Mouse (Mus musculus) myocyte (in vitro differentiated cells): ENCODE results near the gene Cybrd1. TPM values are rescaled to one million over a fixed set of nuclear protein-coding genes. Genes with fewer than 3 reads are reported as not detected.

Source experiments
- H3K27me3 ChIP-seq: one replicate; pipeline ENCODE4 v1.6.1; 2011; ENCODE audit not compliant: control insufficient read depth, insufficient read depth, insufficient read length
- H3K36me3 ChIP-seq: one replicate; pipeline ENCODE4 v1.6.1; 2011; ENCODE audit not compliant: control insufficient read depth, insufficient read depth
- H3K4me2 ChIP-seq: one replicate; pipeline ENCODE4 v1.6.1; 2011; ENCODE audit warnings: low read depth, control low read depth
- H3K4me3 ChIP-seq: one replicate; pipeline ENCODE4 v1.5.1; 2011; ENCODE audit warnings: mild to moderate bottlenecking, control low read depth, moderate library complexity
- H3K79me2 ChIP-seq: one replicate; pipeline ENCODE4 v1.6.1; 2011; ENCODE audit not compliant: control insufficient read depth, insufficient read depth
- H3ac ChIP-seq: one replicate; pipeline ENCODE4 v1.6.1; 2011; ENCODE audit not compliant: control insufficient read depth, insufficient read length
- CEBPB ChIP-seq: IDR thresholded peaks from 2 replicates; pipeline ENCODE4 v1.6.1; 2011; ENCODE audit warnings: mild to moderate bottlenecking, moderate library complexity; ENCODE audit not compliant: poor library complexity, insufficient read depth, severe bottlenecking
- E2F4 ChIP-seq: IDR thresholded peaks from one replicate; pipeline ENCODE4 v1.6.1; 2011; ENCODE audit warnings: mild to moderate bottlenecking, control low read depth, moderate library complexity; ENCODE audit not compliant: insufficient read depth
- MAX ChIP-seq: IDR thresholded peaks from one replicate; pipeline ENCODE4 v1.6.1; 2011; ENCODE audit warnings: low read depth, mild to moderate bottlenecking, control low read depth
- MYOD1 ChIP-seq, 3 experiments: IDR thresholded peaks; one replicate each; pipeline ENCODE4 v1.6.1; 2011; ENCODE audit warnings: control low read depth in 2 of 3, low read depth in 2 of 3, mild to moderate bottlenecking in 2 of 3, moderate library complexity in 1 of 3; ENCODE audit not compliant: insufficient read length in 2 of 3, control insufficient read depth in 1 of 3
- MYOG ChIP-seq, 3 experiments: IDR thresholded peaks; one replicate each; pipeline ENCODE4 v1.6.1; 2011; ENCODE audit warnings: control low read depth in 2 of 3, low read depth in 2 of 3, mild to moderate bottlenecking in 2 of 3; ENCODE audit not compliant: insufficient read length in 2 of 3, control insufficient read depth in 1 of 3, insufficient read depth in 1 of 3
- POLR2A ChIP-seq: IDR thresholded peaks from one replicate; pipeline ENCODE4 v1.6.1; 2011; ENCODE audit warnings: low read depth, mild to moderate bottlenecking, control low read depth, moderate library complexity; ENCODE audit not compliant: insufficient read length
- POLR2AphosphoS2 ChIP-seq: IDR thresholded peaks from one replicate; pipeline ENCODE4 v1.6.1; 2011; ENCODE audit warnings: low read depth, control low read depth; ENCODE audit not compliant: insufficient read length
- REST ChIP-seq: IDR thresholded peaks from one replicate; pipeline ENCODE4 v1.6.1; 2011; ENCODE audit warnings: mild to moderate bottlenecking, control low read depth, moderate library complexity; ENCODE audit not compliant: insufficient read depth, insufficient read length
- SRF ChIP-seq: IDR thresholded peaks from one replicate; pipeline ENCODE4 v1.6.1; 2011; ENCODE audit warnings: low read depth; ENCODE audit not compliant: control insufficient read depth, insufficient read length
- TCF12 ChIP-seq: IDR thresholded peaks from one replicate; pipeline ENCODE4 v1.6.1; 2011; ENCODE audit warnings: mild to moderate bottlenecking, control low read depth; ENCODE audit not compliant: poor library complexity, insufficient read depth, severe bottlenecking
- TCF3 ChIP-seq: IDR thresholded peaks from one replicate; pipeline ENCODE4 v1.6.1; 2011; ENCODE audit warnings: low read depth, control low read depth; ENCODE audit not compliant: insufficient read length
- USF1 ChIP-seq: IDR thresholded peaks from one replicate; pipeline ENCODE4 v1.6.1; 2011; ENCODE audit warnings: low read depth, mild to moderate bottlenecking, control low read depth, moderate library complexity
- polyA plus RNA-seq: library from polyadenylated mRNA; unstranded; fragments of >200 nt; fragmentation: generic; extraction: Trizol; gene quantifications from one replicate; pipeline ENCODE4 v1.2.1, GENCODE M21; 2012; ENCODE audit warnings: missing spikeins

The Cybrd1 gene
- polyA plus RNA-seq, 1 experiment = 0.02 TPM

DNA sequence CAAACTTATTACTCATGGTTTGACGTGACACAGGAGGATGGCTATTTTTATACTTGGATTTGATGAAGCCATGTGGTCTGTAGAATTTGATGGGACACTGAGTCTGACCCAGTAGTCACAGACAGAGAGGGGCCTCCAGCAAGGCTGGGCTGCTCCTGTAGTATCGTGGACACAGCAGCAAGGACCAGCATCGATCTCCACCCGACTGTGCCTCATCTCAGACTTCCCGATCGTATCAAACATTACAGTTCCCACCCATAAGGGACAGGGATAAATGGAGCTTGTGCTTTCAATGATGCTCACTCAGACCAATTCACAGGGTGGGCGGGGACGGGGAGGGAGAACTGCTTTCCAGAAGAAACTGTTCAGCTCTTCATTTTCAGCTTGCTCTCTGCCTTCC, 40.2 kb downstream of the Cybrd1 start:
- H3K4me3 ChIP-seq = no peak overlapping the region
- no peak overlapping the region for H3K4me2 ChIP-seq
- H3K27me3 ChIP-seq = no peaks in the 10 kb centered on the region
- H3ac ChIP-seq = no peak overlapping the region
- TF ChIP-seq MYOG (IDR thresholded peaks at IDR 0.05; ENCODE audit: control insufficient read depth in 1 of 3, insufficient read depth in 1 of 3, insufficient read length in 2 of 3, low read depth in 2 of 3) = no peak
- H3K79me2 ChIP-seq = no peaks in the 10 kb centered on the region
- no peaks in the 10 kb centered on the region for H3K36me3 ChIP-seq

DNA sequence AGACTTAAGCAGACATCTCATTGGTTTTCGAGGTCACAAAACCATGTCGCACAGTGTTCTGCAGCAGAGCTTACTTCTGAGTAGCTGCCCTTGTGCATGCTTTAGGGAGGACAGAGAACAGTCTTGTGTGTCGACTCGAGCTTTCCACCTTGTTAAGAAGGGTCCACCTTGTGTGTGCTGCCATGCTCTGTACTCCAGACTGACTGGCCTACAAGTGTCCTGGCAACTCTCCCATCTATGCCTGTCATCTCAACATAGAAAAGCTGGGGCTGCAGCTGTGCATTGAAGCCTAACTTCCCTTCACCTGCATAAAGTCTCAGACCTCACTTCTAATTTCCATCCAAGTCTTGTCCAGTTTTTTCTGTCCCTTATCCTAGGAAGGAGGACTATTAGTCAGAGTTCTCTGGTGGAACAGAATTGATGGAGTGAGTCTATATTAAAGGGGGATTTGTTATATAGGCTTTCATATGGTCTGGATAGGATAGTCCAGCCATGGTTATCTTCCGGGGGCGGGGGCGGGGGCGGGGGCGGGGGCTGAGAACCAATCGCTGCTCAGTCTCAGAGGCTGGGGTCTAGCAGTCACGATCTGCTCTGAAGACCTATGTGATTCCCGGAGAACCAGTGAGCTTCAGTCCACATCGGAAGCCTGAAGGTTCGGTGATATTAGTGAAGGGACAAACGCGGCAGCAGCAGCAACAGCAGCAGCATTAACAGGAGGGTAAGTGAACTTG, 42.0 kb downstream of the Cybrd1 start:
- Histone ChIP-seq H3K36me3 (no peaks in the 10 kb centered on the region), H3ac (no peak overlapping the region), H3K79me2 (no peaks in the 10 kb centered on the region), H3K4me3 (no peak overlapping the region), H3K27me3 (no peaks in the 10 kb centered on the region), H3K4me2 (no peak overlapping the region)
- no peak for TF ChIP-seq CEBPB
- no peak for TF ChIP-seq POLR2AphosphoS2
- no peak for TF ChIP-seq TCF12
- TF ChIP-seq TCF3 = no peak
- no peak for TF ChIP-seq MYOD1 (IDR thresholded peaks at IDR 0.05; ENCODE audit: control insufficient read depth in 1 of 3, insufficient read length in 2 of 3, low read depth in 2 of 3)

DNA sequence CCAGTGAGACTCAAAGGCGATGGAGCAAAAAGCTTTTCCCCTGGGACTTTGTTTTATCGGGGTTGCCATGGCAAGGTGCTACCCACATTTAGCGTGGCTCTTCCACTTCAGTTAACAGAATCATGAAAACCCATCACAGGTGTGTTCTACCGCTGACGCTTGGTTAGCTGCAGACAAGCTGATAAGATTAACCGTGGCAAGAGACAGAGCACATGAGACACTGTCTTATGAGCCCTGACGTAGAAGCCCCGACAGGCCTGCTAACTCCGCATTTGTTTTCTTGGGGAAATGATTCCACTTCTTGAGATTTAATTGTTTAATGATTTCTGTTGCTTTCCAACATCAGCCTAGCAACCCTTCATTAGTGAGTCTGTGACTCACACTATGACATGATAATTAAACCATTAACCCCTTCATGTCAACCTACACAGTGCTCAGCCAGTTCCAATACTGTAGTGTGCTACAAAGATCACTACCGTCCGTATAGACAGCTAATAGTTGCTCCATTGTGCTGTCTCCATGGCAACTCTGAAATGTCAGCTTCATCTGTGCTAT, 42.7 kb downstream of the Cybrd1 start:
- Histone ChIP-seq H3ac (no peak overlapping the region), H3K4me2 (no peak overlapping the region), H3K36me3 (no peaks in the 10 kb centered on the region), H3K27me3 (no peaks in the 10 kb centered on the region), H3K4me3 (no peak overlapping the region), H3K79me2 (no peaks in the 10 kb centered on the region)
- no peak for TF ChIP-seq REST
- no peak for TF ChIP-seq SRF
- TF ChIP-seq MAX = no peak
- TF ChIP-seq MYOD1 (IDR thresholded peaks at IDR 0.05; ENCODE audit: control insufficient read depth in 1 of 3, insufficient read length in 2 of 3, low read depth in 2 of 3) = no peak
- TF ChIP-seq MYOG (IDR thresholded peaks at IDR 0.05; ENCODE audit: control insufficient read depth in 1 of 3, insufficient read depth in 1 of 3, insufficient read length in 2 of 3, low read depth in 2 of 3) = no peak

DNA sequence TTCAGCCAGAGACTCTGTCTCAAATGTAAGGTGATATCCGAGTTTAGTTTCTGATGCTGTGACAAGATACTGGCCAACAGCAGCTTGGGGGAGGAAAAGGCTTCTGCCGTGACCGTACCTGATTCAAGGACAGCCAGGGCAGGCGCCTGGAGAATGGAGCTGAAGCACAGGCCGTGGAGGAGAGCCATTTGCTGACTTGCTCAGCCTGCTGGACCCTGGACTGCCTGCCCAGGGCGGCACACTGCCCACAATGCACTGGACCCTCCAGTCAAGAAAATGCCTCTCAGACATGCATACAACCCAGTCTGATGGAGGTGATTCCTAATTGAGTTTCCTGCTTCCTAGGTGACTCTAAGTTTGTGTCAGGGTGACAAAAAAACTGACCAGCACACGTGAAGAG, 43.8 kb downstream of the Cybrd1 start:
- H3K36me3 ChIP-seq = no peaks in the 10 kb centered on the region

DNA sequence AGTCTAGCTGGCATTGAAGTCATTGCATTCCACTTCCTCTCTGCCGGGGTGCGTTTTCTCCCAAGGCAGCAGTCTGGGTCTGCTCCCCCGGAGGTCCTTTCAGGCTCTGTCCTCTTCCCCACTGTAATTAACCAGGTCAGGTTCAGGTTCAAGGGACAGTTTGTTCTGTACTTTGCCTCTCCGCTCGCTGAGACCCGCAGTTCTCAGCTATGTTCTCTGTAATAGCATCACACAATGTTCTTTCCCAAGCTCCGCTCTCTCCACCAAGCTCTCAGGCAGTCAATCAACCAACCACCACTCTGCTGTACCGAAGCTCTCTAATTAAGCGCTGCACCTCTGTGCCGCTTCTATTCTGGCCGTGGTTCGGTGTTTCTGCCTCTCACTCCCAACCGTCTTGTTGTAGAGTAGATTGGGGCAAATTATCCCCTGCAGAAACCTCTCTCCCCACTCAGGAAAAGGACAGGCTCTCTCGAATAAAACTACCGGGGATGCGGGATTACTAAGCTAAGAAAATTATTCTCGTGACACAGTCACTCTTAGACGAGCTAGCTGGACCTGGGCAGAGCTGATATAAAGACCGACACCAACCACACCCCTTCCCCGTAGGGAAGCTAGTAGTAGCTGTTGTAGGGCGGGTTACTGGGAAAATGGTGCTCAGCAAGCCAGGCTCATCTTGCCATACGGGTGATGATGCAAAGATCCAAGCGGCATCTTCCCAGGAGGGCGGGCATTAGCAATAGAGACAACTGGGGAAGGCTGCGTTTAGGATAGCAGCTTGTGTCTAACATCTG, 45.3 kb downstream of the Cybrd1 start:
- Histone ChIP-seq H3K27me3 (no peaks in the 10 kb centered on the region), H3K4me3 (no peak overlapping the region), H3K36me3 (no peaks in the 10 kb centered on the region), H3K4me2 (no peak overlapping the region), H3K79me2 (no peaks in the 10 kb centered on the region), H3ac (no peak overlapping the region)
- no peak for TF ChIP-seq TCF3
- no peak for TF ChIP-seq MYOG (IDR thresholded peaks at IDR 0.05; ENCODE audit: control insufficient read depth in 1 of 3, insufficient read depth in 1 of 3, insufficient read length in 2 of 3, low read depth in 2 of 3)
- no peak for TF ChIP-seq REST
- TF ChIP-seq TCF12 = no peak
- no peak for TF ChIP-seq CEBPB
- no peak for TF ChIP-seq MAX
- no peak for TF ChIP-seq USF1
- no peak for TF ChIP-seq MYOD1 (IDR thresholded peaks at IDR 0.05; ENCODE audit: control insufficient read depth in 1 of 3, insufficient read length in 2 of 3, low read depth in 2 of 3)
- TF ChIP-seq E2F4 = no peak
- no peak for TF ChIP-seq POLR2AphosphoS2
- TF ChIP-seq POLR2A = no peak
- no peak for TF ChIP-seq SRF

More for the DNA sequence above, 43.8 kb downstream of the Cybrd1 start:
- Histone ChIP-seq H3K79me2 (no peaks in the 10 kb centered on the region), H3K27me3 (no peaks in the 10 kb centered on the region), H3K4me3 (no peak overlapping the region), H3K4me2 (no peak overlapping the region), H3ac (no peak overlapping the region)
- no peak for TF ChIP-seq POLR2AphosphoS2
